ENCODE assay signal across 8 mouse cellular contexts in the genomic region with DNA sequence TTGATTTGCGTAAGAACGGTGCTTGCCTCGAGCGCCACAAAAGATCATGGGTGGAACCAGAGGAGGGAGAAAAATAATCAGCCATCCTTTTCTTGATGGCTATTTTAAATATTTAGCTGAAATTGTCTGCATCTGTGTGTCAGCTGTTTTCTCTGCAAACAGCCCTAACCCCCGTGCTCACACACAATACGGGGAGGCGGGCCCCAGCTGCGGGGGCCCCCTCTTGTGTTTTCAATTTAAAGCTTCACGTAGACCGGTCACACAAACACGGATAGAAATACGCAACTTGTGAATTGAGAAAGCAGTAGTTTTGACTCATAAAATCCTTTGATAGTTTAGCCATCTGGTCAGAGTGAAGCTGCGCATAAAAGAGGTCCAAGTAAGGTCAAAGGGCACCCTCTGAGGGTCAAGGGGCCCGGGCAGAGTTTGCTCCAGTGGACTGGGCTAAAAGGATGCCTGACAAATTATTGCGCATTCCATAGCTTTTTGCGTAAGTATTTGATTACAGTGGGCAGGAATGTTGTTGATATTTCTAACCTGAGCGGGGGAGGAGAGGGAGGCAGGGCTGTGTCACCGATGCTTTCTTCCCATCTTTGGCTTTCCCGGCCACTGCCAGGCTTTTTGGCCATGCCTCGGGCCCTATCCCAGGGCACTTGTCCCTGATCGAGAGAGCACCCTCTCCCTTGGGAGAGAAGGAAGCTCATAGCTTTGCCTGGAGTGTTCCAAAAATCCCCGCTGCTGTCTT.
A peak's percentile ranks its signal among the peaks of the same experiment; 100 is the strongest.
DNase-seq lines count a peak whose midpoint lies in the region; ATAC-seq and TF ChIP-seq lines count a peak whose summit lies in the region.

No protein-coding gene starts in this region.

- peaks cover 2% of the 10 kb centered on the region; the same call in 1 of the 2 replicates for H3K4me1 ChIP-seq in lung, embryonic 14.5 days (ENCODE audit: insufficient read depth)
- H3K4me1 ChIP-seq in forebrain, embryonic 14.5 days (ENCODE audit: control insufficient read depth, insufficient read depth, low read length): peaks cover 6% of the 10 kb centered on the region; the same call in 1 of the 2 replicates
- peaks cover 23% of the 10 kb centered on the region for H3K4me1 ChIP-seq in limb, embryonic 15.5 days
- H3K4me1 ChIP-seq in stomach, embryonic 15.5 days: peaks cover 5% of the 10 kb centered on the region

- H3K36me3 ChIP-seq in lung, embryonic 14.5 days (ENCODE audit: insufficient read depth): no peaks in the 10 kb centered on the region
- H3K36me3 ChIP-seq in forebrain, embryonic 14.5 days (ENCODE audit: control insufficient read depth, insufficient read depth, low read length): no peaks in the 10 kb centered on the region
- no peaks in the 10 kb centered on the region for H3K36me3 ChIP-seq in limb, embryonic 15.5 days
- H3K36me3 ChIP-seq in stomach, embryonic 15.5 days: no peaks in the 10 kb centered on the region

- no peak; the same call in 1 of the 2 replicates for ATAC-seq in lung, embryonic 14.5 days (ENCODE audit: insufficient read depth)
- ATAC-seq in forebrain, embryonic 14.5 days: no peak
- ATAC-seq in limb, embryonic 15.5 days (ENCODE audit: insufficient number of reproducible peaks, low FRiP score, low TSS enrichment, low read depth): no peak
- no peak for ATAC-seq in stomach, embryonic 15.5 days (ENCODE audit: insufficient read depth, low FRiP score, low read depth)

- peak overlapping the region; percentile 29 for H3K4me2 ChIP-seq in lung, embryonic 14.5 days
- 0 out of 2 replicates have a peak overlapping the region, but pooled peaks have one; percentile 7 for H3K4me2 ChIP-seq in forebrain, embryonic 14.5 days (ENCODE audit: low read length)
- H3K4me2 ChIP-seq in limb, embryonic 15.5 days: peak overlapping the region; percentile 38
- peak overlapping the region; percentile 39 for H3K4me2 ChIP-seq in stomach, embryonic 15.5 days

- DNase-seq in lung, embryonic 14.5 days: peak; percentile 30
- DNase-seq in lung, postnatal 25 days (ENCODE audit: low spot score): no peak
- no peak for DNase-seq in forebrain, embryonic 14.5 days (ENCODE audit: low spot score)
- DNase-seq in cerebellum, adult 8-10 months: no peak
- no peak for DNase-seq in right cerebral cortex, postnatal 10 days (ENCODE audit: low spot score in 2 of 2)
- DNase-seq in spleen, postnatal 14 days (ENCODE audit: low spot score in 2 of 2): no peak

- no peaks in the 10 kb centered on the region for H3K9me3 ChIP-seq in lung, embryonic 14.5 days (ENCODE audit: low read depth, low read length)
- no peaks in the 10 kb centered on the region for H3K9me3 ChIP-seq in forebrain, embryonic 14.5 days (replicated peaks; ENCODE audit: control insufficient read depth, low read length)
- no peaks in the 10 kb centered on the region for H3K9me3 ChIP-seq in limb, embryonic 15.5 days
- H3K9me3 ChIP-seq in stomach, embryonic 15.5 days: no peaks in the 10 kb centered on the region

- H3K27me3 ChIP-seq in lung, embryonic 14.5 days (ENCODE audit: insufficient read depth, low read length): no peaks in the 10 kb centered on the region
- H3K27me3 ChIP-seq in forebrain, embryonic 14.5 days (replicated peaks; ENCODE audit: control insufficient read depth, insufficient read depth, low read length): no peaks in the 10 kb centered on the region
- no peaks in the 10 kb centered on the region for H3K27me3 ChIP-seq in limb, embryonic 15.5 days
- H3K27me3 ChIP-seq in stomach, embryonic 15.5 days (replicated peaks): no peaks in the 10 kb centered on the region

- 22% methylated on average over 22 of the region's 22 CpGs for WGBS in lung, embryonic 14.5 days
- 21% methylated on average over 22 of the region's 22 CpGs for WGBS in forebrain, embryonic 14.5 days
- WGBS in limb, embryonic 15.5 days: 16% methylated on average over 22 of the region's 22 CpGs
- 23% methylated on average over 22 of the region's 22 CpGs for WGBS in stomach, embryonic 15.5 days

- no peak overlapping the region for H3K4me3 ChIP-seq in lung, embryonic 14.5 days (ENCODE audit: low read depth, low read length)
- H3K4me3 ChIP-seq in forebrain, embryonic 14.5 days (ENCODE audit: low read depth, low read length): no peak overlapping the region
- peak overlapping the region; percentile 13 for H3K4me3 ChIP-seq in limb, embryonic 15.5 days
- H3K4me3 ChIP-seq in stomach, embryonic 15.5 days (replicated peaks): no peak overlapping the region

- no peak for TF ChIP-seq CTCF in lung, embryonic 14.5 days (IDR thresholded peaks at IDR 0.05; ENCODE audit: low read depth)

- H3K27ac ChIP-seq in lung, embryonic 14.5 days (ENCODE audit: low read depth): no peak overlapping the region
- H3K27ac ChIP-seq in forebrain, embryonic 14.5 days (ENCODE audit: low read depth, low read length): no peak overlapping the region
- no peak overlapping the region; the same call in 1 of the 2 replicates for H3K27ac ChIP-seq in limb, embryonic 15.5 days
- no peak overlapping the region for H3K27ac ChIP-seq in stomach, embryonic 15.5 days

- no peak overlapping the region for H3K9ac ChIP-seq in lung, embryonic 14.5 days
- H3K9ac ChIP-seq in forebrain, embryonic 14.5 days (ENCODE audit: low read length): no peak overlapping the region
- H3K9ac ChIP-seq in limb, embryonic 15.5 days: no peak overlapping the region
- H3K9ac ChIP-seq in stomach, embryonic 15.5 days: no peak overlapping the region
